Mouse (Mus musculus) liver, embryonic 11.5 days (tissue): Measurements from ENCODE around the gene Sh3glb1. TPM values are rescaled to one million over a fixed set of nuclear protein-coding genes. Genes with fewer than 3 reads are reported as not detected.

Source experiments
- ATAC-seq: fragments of 200-750 bp; cut with Nextera tagmentation; replicated peaks from 2 replicates; pipeline ENCODE4 v1.8.0; 2017; ENCODE audit warnings: moderate number of reproducible peaks, mild to moderate bottlenecking, moderate TSS enrichment, moderate library complexity; ENCODE audit not compliant: low FRiP score
- DNase-seq: peaks from one replicate; pipeline ENCODE4 v3.0.0-alpha.2; 2017; ENCODE audit warnings: low spot score
- H3K27ac ChIP-seq: fragments of 300-500 bp; sonication (generic); 2 replicates; pipeline ENCODE4 v1.5.1; 2014; ENCODE audit warnings: mild to moderate bottlenecking, low read depth, low read length, control low read depth
- H3K27me3 ChIP-seq: fragments of 300-500 bp; sonication (generic); replicated peaks from 2 replicates; pipeline ENCODE4 v1.6.1; 2014; ENCODE audit warnings: low read length, mixed read lengths; ENCODE audit not compliant: control insufficient read depth, insufficient read depth
- H3K36me3 ChIP-seq: fragments of 300-500 bp; sonication (generic); 2 replicates; pipeline ENCODE4 v1.6.1; 2014; ENCODE audit warnings: mild to moderate bottlenecking, low read length, moderate library complexity, mixed read lengths; ENCODE audit not compliant: control insufficient read depth, insufficient read depth
- H3K4me1 ChIP-seq: fragments of 300-500 bp; sonication (generic); replicated peaks from 2 replicates; pipeline ENCODE4 v1.6.1; 2014; ENCODE audit warnings: low read length, mixed read lengths; ENCODE audit not compliant: control insufficient read depth, insufficient read depth
- H3K4me2 ChIP-seq: fragments of 300-500 bp; sonication (generic); 2 replicates; pipeline ENCODE4 v1.6.1; 2014; ENCODE audit warnings: mild to moderate bottlenecking, control low read depth, moderate library complexity
- H3K4me3 ChIP-seq: fragments of 300-500 bp; sonication (generic); 2 replicates; pipeline ENCODE4 v1.5.1; 2014; ENCODE audit warnings: low read depth, low read length, control low read depth
- H3K9ac ChIP-seq: fragments of 300-500 bp; sonication (generic); 2 replicates; pipeline ENCODE4 v1.6.1; 2014; ENCODE audit warnings: low read depth, low read length, control low read depth
- H3K9me3 ChIP-seq: fragments of 300-500 bp; sonication (generic); 2 replicates; pipeline ENCODE4 v1.6.1; 2016; ENCODE audit warnings: low read length, inconsistent platforms, mixed read lengths; ENCODE audit not compliant: control insufficient read depth
- WGBS: fragments of 180-500 bp; shearing (Covaris S2); extraction: QIAGEN DNeasy Blood & Tissue Kit; methylation state at CpG from one replicate; pipeline ENCODE4 v1.1.7; 2014; 5-methylcytosine and 5-hydroxymethylcytosine counted together
- polyA plus RNA-seq: library from polyadenylated mRNA; unstranded; fragments of >200 nt; fragmentation: Nextera tagmentation; extraction: Ambion mirVana; gene quantifications from 2 replicates; pipeline ENCODE4 v1.2.1, GENCODE M21; 2014

Gene Sh3glb1
- polyA plus RNA-seq, 1 experiment from 2014 or later, result 100 TPM

DNA sequence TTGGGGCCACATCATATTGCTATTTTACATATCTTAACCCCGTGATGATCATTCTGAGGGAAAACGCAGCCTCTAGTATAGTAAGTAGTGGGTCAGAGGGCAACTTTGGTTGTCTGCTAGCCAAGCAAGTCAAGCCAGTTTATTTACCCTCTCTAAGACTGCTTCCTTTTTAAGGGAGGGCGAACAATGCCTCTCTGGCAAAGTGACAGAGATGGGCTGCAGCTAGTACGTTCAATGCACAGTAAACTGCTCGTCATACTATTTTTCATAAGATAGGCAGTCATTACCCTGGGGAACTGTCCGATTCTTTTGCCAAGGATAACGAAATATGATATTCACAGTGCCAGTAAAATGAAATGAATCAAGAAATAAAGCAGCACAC lies 1.4 kb downstream of the Sh3glb1 start:
- DNase-seq (no peak), ATAC-seq (no peak)
- 24% methylated on average over 7 of the region's 7 CpGs for WGBS
- H3K9me3 ChIP-seq, result no peaks in the 10 kb centered on the region
- H3K4me3 ChIP-seq, result peak overlapping the region; percentile 89
- no peaks in the 10 kb centered on the region for H3K36me3 ChIP-seq
- H3K9ac ChIP-seq, result peak overlapping the region; percentile 93
- H3K27ac ChIP-seq, result no peak overlapping the region
- H3K4me2 ChIP-seq, result peak overlapping the region; percentile 75
- no peaks in the 10 kb centered on the region for H3K27me3 ChIP-seq
- peaks cover 24% of the 10 kb centered on the region for H3K4me1 ChIP-seq

DNA sequence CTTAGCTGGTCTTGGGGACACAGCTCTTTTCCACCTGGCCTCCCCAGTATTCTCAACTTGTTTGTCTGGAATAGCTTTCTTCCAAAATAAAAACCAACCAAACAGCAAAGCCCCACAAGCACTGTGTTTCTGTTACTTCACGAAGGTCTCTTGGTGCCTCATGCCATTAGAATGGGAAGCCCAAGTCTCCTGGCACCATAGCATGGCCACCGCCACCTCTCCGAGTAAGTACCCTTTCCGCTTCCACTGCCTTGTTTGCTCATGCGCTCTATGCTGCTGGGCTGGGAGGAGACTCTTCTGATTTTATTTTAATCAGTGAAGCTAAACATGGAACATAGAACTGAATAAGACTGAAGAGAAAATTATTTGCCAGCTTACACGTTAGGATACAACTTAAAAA lies 2.3 kb downstream of the Sh3glb1 start:
- no peaks in the 10 kb centered on the region for H3K36me3 ChIP-seq
- H3K9me3 ChIP-seq, result no peaks in the 10 kb centered on the region
- DNase-seq (no peak), ATAC-seq (no peak)
- no peak overlapping the region for H3K27ac ChIP-seq
- H3K4me1 ChIP-seq, result peaks cover 24% of the 10 kb centered on the region
- H3K9ac ChIP-seq, result no peak overlapping the region; the same call in 1 of the 2 replicates
- H3K4me2 ChIP-seq, result peak overlapping the region; percentile 44
- WGBS, result 89% methylated on average over 6 of the region's 6 CpGs
- H3K4me3 ChIP-seq, result 0 out of 2 replicates have a peak overlapping the region, but pooled peaks have one; percentile 10
- H3K27me3 ChIP-seq, result no peaks in the 10 kb centered on the region

DNA sequence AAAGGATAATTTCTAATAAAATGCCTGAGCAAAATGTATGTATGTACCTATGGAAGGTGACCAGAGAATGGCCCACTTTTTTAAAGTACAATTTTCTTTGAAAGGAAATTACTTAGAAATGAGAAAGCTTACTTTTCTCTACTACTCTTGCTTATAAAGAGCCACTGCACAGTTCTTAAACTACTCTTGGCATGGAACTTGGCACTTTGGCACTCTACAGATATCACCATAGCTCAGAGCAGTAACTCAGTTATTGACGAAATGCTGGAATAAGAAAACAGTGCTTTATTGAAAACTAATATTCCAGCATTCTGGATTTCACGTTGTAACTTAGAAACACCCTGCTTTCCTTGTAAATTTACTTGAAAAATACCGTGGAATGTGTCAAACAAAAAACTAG lies 3.0 kb downstream of the Sh3glb1 start:
- peaks cover 24% of the 10 kb centered on the region for H3K4me1 ChIP-seq
- no peak overlapping the region for H3K9ac ChIP-seq
- H3K9me3 ChIP-seq, result no peaks in the 10 kb centered on the region
- H3K36me3 ChIP-seq, result peaks cover 4% of the 10 kb centered on the region; the same call in 1 of the 2 replicates
- no peak overlapping the region for H3K4me2 ChIP-seq
- DNase-seq (no peak), ATAC-seq (no peak)
- H3K4me3 ChIP-seq, result no peak overlapping the region
- H3K27ac ChIP-seq, result no peak overlapping the region
- H3K27me3 ChIP-seq, result no peaks in the 10 kb centered on the region
- WGBS, result 85% methylated on average over 3 of the region's 3 CpGs

DNA sequence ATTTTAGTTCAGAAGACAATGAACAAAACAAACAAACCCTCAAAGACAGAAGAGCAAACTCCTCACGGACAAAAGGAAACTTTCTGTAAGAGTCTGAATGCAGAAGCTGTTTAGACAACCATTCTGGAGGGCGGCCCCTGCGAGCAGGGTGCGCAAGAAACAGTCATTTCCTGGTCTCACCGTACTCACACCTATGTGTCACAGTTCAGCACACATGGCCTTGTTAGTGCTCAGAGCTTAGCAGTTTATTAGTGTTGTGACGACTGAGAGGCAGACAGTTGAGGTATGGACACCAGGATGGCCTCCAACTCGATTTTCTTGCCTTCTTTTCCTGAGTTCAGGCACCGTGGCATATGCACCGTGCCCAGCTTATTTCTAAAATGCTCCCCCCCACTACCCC lies 4.2 kb downstream of the Sh3glb1 start:
- ATAC-seq (no peak), DNase-seq (no peak)
- H3K27ac ChIP-seq, result no peak overlapping the region
- H3K4me2 ChIP-seq, result no peak overlapping the region
- H3K4me1 ChIP-seq, result peaks cover 20% of the 10 kb centered on the region
- H3K4me3 ChIP-seq, result no peak overlapping the region
- no peak overlapping the region for H3K9ac ChIP-seq
- 67% methylated on average over 9 of the region's 9 CpGs for WGBS
- no peaks in the 10 kb centered on the region for H3K9me3 ChIP-seq
- H3K27me3 ChIP-seq, result no peaks in the 10 kb centered on the region
- H3K36me3 ChIP-seq, result peaks cover 10% of the 10 kb centered on the region; the same call in 1 of the 2 replicates

DNA sequence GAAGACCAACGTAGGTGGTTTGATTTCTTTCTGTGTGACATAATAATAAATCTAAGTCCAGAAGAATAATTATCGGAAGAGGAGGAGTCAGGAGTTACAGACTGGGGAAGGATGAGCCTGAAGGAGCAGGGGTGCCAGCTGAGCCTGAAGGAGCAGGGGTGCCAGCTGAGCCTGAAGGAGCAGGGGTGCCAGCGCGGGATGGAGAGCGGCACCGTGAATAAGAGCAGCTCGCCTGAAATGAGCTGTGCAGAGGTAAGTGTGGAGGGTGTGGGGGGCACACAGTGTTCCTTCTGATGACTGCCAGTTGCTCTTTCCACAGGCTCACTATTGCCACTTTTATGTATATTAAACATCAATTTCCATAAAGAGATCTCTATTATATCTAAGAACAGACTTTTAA lies 5.1 kb downstream of the Sh3glb1 start:
- Histone ChIP-seq H3K27ac (no peak overlapping the region), H3K4me3 (no peak overlapping the region), H3K9me3 (no peaks in the 10 kb centered on the region), H3K4me1 (peaks cover 16% of the 10 kb centered on the region), H3K36me3 (peaks cover 10% of the 10 kb centered on the region; the same call in 1 of the 2 replicates), H3K4me2 (no peak overlapping the region), H3K9ac (no peak overlapping the region), H3K27me3 (no peaks in the 10 kb centered on the region)
- ATAC-seq (no peak), DNase-seq (no peak)
- WGBS, result 89% methylated on average over 7 of the region's 7 CpGs

DNA sequence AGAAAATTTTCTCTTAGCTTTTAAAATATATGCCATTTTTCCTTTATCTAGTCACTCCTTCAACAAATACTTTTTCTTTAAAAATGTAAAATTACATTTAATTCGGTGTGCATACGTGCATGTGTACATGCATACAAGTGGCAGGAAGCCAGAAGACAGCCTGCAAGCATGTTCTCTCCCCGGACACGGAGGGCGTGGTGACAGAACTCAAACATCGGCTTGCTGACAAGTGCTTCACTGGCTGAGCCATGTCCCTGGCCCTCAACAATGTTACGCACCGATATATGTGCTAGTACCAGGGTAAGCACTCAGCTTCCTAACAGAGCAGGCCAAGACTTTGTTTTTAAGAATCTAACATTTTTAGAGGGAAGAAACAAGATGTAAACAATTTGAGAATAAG lies 5.5 kb downstream of the Sh3glb1 start:
- H3K4me1 ChIP-seq, result peaks cover 16% of the 10 kb centered on the region
- no peaks in the 10 kb centered on the region for H3K9me3 ChIP-seq
- 86% methylated on average over 8 of the region's 8 CpGs for WGBS
- H3K27me3 ChIP-seq, result no peaks in the 10 kb centered on the region
- ATAC-seq, result no peak
- no peak for DNase-seq
- H3K9ac ChIP-seq, result no peak overlapping the region
- H3K4me3 ChIP-seq, result no peak overlapping the region
- H3K4me2 ChIP-seq, result no peak overlapping the region
- H3K27ac ChIP-seq, result no peak overlapping the region
- H3K36me3 ChIP-seq, result peaks cover 10% of the 10 kb centered on the region; the same call in 1 of the 2 replicates

DNA sequence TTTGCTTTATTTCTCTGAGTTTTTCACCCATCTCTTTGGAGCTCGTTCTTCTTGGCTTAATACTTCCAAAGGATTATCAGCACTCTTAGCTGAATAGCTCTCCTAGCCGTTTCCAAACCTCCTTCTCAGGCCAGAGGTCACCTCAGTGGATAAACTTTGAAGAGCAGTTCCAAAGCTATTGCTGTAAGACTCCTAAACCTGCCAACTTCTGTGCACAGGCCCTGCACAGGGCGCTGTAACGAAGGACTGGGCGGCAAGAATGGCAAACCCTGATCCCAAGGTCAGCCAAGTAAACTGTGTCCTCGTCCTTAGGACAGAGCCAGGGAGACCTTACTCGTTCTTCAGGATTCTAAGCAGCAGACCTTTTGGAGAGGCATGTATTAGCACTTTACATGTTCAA lies 6.0 kb downstream of the Sh3glb1 start:
- H3K4me1 ChIP-seq, result peaks cover 16% of the 10 kb centered on the region
- H3K4me3 ChIP-seq, result no peak overlapping the region
- peaks cover 12% of the 10 kb centered on the region; the same call in 1 of the 2 replicates for H3K36me3 ChIP-seq
- WGBS, result 72% methylated on average over 7 of the region's 7 CpGs
- no peaks in the 10 kb centered on the region for H3K9me3 ChIP-seq
- H3K27ac ChIP-seq, result no peak overlapping the region
- DNase-seq (no peak), ATAC-seq (no peak)
- no peak overlapping the region for H3K4me2 ChIP-seq
- H3K27me3 ChIP-seq, result no peaks in the 10 kb centered on the region
- no peak overlapping the region for H3K9ac ChIP-seq

DNA sequence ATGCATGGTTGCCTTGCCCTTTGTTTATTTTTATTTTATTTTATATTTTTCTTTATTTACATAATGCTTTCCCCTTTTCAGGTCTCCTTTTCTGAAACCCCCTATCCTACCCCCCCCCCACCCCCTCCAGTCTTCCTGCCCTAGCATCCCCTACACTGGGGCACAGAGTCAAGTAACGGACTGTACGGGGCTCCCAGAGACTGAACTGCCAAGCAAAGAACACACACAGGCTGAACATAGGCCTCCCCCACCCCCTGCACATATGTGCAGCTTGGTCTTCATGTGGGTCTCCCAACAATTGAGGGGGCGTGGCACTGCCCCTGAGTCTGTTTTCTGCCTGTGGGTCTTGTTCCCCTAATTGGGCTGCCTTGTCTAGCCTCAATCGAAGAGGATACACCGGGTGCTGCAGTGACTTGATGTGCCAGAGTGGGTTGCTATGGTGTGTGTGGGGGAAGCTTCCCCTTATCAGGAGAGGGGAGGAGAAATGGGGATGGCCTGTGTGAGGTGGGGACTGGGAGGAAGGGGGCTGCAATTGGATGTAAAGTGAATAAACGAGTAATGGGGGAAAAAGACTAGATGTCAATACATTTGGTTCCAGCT lies 8.4 kb downstream of the Sh3glb1 start:
- no peak for DNase-seq
- Histone ChIP-seq H3K4me3 (no peak overlapping the region), H3K36me3 (peaks cover 16% of the 10 kb centered on the region; the same call in 1 of the 2 replicates), H3K27ac (no peak overlapping the region), H3K4me1 (0 out of 2 replicates have a peak, but pooled peaks cover 3% of the 10 kb centered on the region), H3K9ac (no peak overlapping the region), H3K9me3 (no peaks in the 10 kb centered on the region), H3K4me2 (no peak overlapping the region), H3K27me3 (no peaks in the 10 kb centered on the region)
- WGBS, result 72% methylated on average over 6 of the region's 6 CpGs
- ATAC-seq, result no peak

DNA sequence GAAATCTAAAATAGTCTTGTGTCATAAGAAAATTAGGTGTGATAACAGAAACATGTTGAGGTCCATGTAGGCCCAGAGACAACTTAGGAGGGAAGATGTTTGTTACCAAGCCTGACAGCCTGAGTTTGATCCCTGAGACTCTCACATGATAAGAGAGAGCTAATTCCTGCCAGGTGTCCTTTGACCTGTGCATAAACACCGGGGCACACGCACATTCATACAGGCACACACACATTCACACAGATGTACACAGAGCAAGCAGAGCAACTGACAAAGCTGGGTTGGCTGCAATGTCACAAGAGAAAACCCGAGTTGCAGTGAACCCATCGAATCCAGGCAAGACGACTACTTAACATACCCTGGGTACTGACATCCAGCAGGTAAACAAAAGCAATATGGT lies 11.5 kb downstream of the Sh3glb1 start:
- no peak overlapping the region for H3K27ac ChIP-seq
- no peak overlapping the region for H3K9ac ChIP-seq
- H3K27me3 ChIP-seq, result no peaks in the 10 kb centered on the region
- WGBS, result 87% methylated on average over 5 of the region's 5 CpGs
- no peak for ATAC-seq
- H3K4me3 ChIP-seq, result no peak overlapping the region
- no peak overlapping the region for H3K4me2 ChIP-seq
- peaks cover 19% of the 10 kb centered on the region; the same call in 1 of the 2 replicates for H3K36me3 ChIP-seq
- no peak for DNase-seq
- no peaks in the 10 kb centered on the region for H3K4me1 ChIP-seq
- no peaks in the 10 kb centered on the region for H3K9me3 ChIP-seq
